Mouse (Mus musculus): ENCODE measurements around the gene Vmn2r1.

The Vmn2r1 gene

GRCm38 (mm10) chr3:64081247-64081646 is at the start of gene Vmn2r1:
TSS of gene Vmn2r1 (plus strand) at chr3:64081547.
- in situ Hi-C loops (cut with MseI, MboI) = no loop called here

- in situ Hi-C loops (cut with MseI, MboI) = no loop called here
These were observed 43.1 kb upstream of the Vmn2r1 start for GRCm38 (mm10) chr3:64038136-64038841.

- in situ Hi-C loops (cut with MseI, MboI) = no loop called here
These were observed 41.2 kb upstream of the Vmn2r1 start for GRCm38 (mm10) chr3:64039818-64040784.

GRCm38 (mm10) chr3:64112707-64113106 is 31.4 kb downstream of the Vmn2r1 start:
- in situ Hi-C loops (cut with MseI, MboI) = no loop called here

GRCm38 (mm10) chr3:64113352-64114046 is 32.2 kb downstream of the Vmn2r1 start:
- in situ Hi-C loops (cut with MseI, MboI) = no loop called here

GRCm38 (mm10) chr3:64141878-64142508 is 60.6 kb downstream of the Vmn2r1 start, which contains the start of gene Vmn2r2:
TSS of gene Vmn2r2 (minus strand) at chr3:64141928.
- in situ Hi-C loops (cut with MseI, MboI) = no loop called here

Measured in mouse trophoblast stem cell (cell line).